Mouse (Mus musculus) G1E (cell line): ENCODE results near the gene Bfsp2.

Experiments used
- CTCF ChIP-seq: IDR thresholded peaks from 2 replicates; pipeline ENCODE4 v1.5.1; 2012; ENCODE audit warnings: low read depth, low read length, inconsistent platforms, mixed read lengths
- GATA1 ChIP-seq: IDR thresholded peaks from 2 replicates; pipeline ENCODE4 v1.6.1; 2012; ENCODE audit warnings: borderline replicate concordance, low read length, inconsistent platforms, mixed read lengths

DNA sequence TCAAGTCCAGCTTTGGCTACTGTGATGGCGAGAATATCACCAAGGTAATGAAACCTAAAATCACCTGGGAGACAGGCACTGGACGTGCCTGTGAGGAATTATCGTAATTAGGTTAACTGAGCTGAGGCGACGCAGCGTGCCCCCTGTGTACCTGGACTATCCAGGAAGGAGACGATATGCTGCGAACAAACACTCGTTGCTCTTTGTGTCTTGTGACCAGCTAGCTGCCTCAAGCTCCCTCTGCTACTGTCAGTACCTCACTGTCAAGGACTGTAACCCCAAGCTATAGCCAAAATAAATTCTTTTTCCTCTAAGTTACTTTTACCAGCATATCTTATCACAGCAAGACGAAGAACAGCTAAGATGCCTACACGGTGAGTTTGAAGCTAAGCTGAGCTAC lies 87.0 kb downstream of the Bfsp2 start:
- TF ChIP-seq CTCF (no peak), GATA1 (no peak)
